Mouse (Mus musculus): Measurements from ENCODE around the gene Maz. TPM values are rescaled to one million over a fixed set of nuclear protein-coding genes. Genes with fewer than 3 reads are reported as not detected.

The Maz gene
- total RNA-seq, 2 experiments from 2014 or later, result 322 to 334 TPM

GRCm38 (mm10) chr7:127021563-127022527, 5.0 kb downstream of the Maz start:
- no peak for DNase-seq
- intact Hi-C loops (cut with DNase I), result no loop called here

GRCm38 (mm10) chr7:127020901-127021562, 5.8 kb downstream of the Maz start, which contains the start of the genes Gm42742 and Prrt2:
Gene Gm42742 (minus strand): TSS chr7:127021097.
Gene Prrt2 (minus strand): TSS chr7:127021211.
- intact Hi-C loops (cut with DNase I), result no loop called here
- DNase-seq, result peak; percentile 81

- DNase-seq, result no peak
- intact Hi-C loops (cut with DNase I), result no loop called here
Measured at GRCm38 (mm10) chr7:127020491-127020890, 6.3 kb downstream of the Maz start.

GRCm38 (mm10) chr7:127020031-127020430, 6.8 kb downstream of the Maz start:
- intact Hi-C loops (cut with DNase I), result no loop called here
- no peak for DNase-seq

- DNase-seq, result no peak
- intact Hi-C loops (cut with DNase I), result no loop called here
Measured at GRCm38 (mm10) chr7:127019306-127019960, 7.4 kb downstream of the Maz start.

- intact Hi-C loops (cut with DNase I), result no loop called here
- no peak for DNase-seq
Measured at GRCm38 (mm10) chr7:127018416-127019305, 8.2 kb downstream of the Maz start.

GRCm38 (mm10) chr7:127017950-127018345, 8.9 kb downstream of the Maz start:
- intact Hi-C loops (cut with DNase I), result no loop called here
- no peak for DNase-seq

- intact Hi-C loops (cut with DNase I), result no loop called here
- DNase-seq, result peak; percentile 99
Measured at GRCm38 (mm10) chr7:127016971-127017949, 9.6 kb downstream of the Maz start, which contains the start of gene Pagr1a. Gene Pagr1a (minus strand): TSS chr7:127017352.

- no peak for DNase-seq
- intact Hi-C loops (cut with DNase I), result no loop called here
Measured at GRCm38 (mm10) chr7:127016486-127016938, 10.3 kb downstream of the Maz start.

GRCm38 (mm10) chr7:127016481-127016485, 10.6 kb downstream of the Maz start, which contains the start of gene Pagr1b:
Gene Pagr1b (minus strand): TSS chr7:127016484.
- intact Hi-C loops (cut with DNase I), result no loop called here

GRCm38 (mm10) chr7:127016081-127016480, 10.8 kb downstream of the Maz start:
- intact Hi-C loops (cut with DNase I), result no loop called here
- no peak for DNase-seq

More at GRCm38 (mm10) chr7:127016481-127016485, 10.6 kb downstream of the Maz start, which contains the start of gene Pagr1b:
- no peak for DNase-seq

GRCm38 (mm10) chr7:127014993-127015392, 11.8 kb downstream of the Maz start:
- intact Hi-C loops (cut with DNase I), result no loop called here
- no peak for DNase-seq

- intact Hi-C loops (cut with DNase I), result no loop called here
Measured at GRCm38 (mm10) chr7:127014320-127014719, 12.5 kb downstream of the Maz start, which contains the start of gene Mvp. Gene Mvp (minus strand): TSS chr7:127014621.

GRCm38 (mm10) chr7:127013385-127013784, 13.5 kb downstream of the Maz start:
- intact Hi-C loops (cut with DNase I), result no loop called here
- DNase-seq, result no peak

More at GRCm38 (mm10) chr7:127014320-127014719, 12.5 kb downstream of the Maz start, which contains the start of gene Mvp:
- DNase-seq, result no peak

- intact Hi-C loops (cut with DNase I), result no loop called here
- DNase-seq, result no peak
Measured at GRCm38 (mm10) chr7:127012845-127013244, 14.0 kb downstream of the Maz start.

- intact Hi-C loops (cut with DNase I), result no loop called here
- DNase-seq, result no peak
Measured at GRCm38 (mm10) chr7:127012374-127012773, 14.5 kb downstream of the Maz start.

GRCm38 (mm10) chr7:127011717-127012116, 15.1 kb downstream of the Maz start:
- DNase-seq, result no peak
- intact Hi-C loops (cut with DNase I), result no loop called here

GRCm38 (mm10) chr7:127011051-127011450, 15.8 kb downstream of the Maz start:
- DNase-seq, result no peak
- intact Hi-C loops (cut with DNase I), result no loop called here
